Mouse (Mus musculus) heart, embryonic 11.5 days (tissue): Measurements from ENCODE around the gene Atg5. TPM values are rescaled to one million over a fixed set of nuclear protein-coding genes. Genes with fewer than 3 reads are reported as not detected.
A peak's percentile ranks its signal among the peaks of the same experiment; 100 is the strongest.

ENCODE experiments used
- ATAC-seq: fragments of 200-750 bp; cut with Nextera tagmentation; replicated peaks from 2 replicates; pipeline ENCODE4 v1.8.0; 2017; ENCODE audit warnings: moderate library complexity; ENCODE audit not compliant: insufficient number of reproducible peaks, low FRiP score, low TSS enrichment
- H3K27ac ChIP-seq: fragments of 300-500 bp; sonication (generic); 2 replicates; pipeline ENCODE4 v1.5.1; 2014; ENCODE audit warnings: mild to moderate bottlenecking, low read depth, low read length
- H3K27me3 ChIP-seq: fragments of 300-500 bp; sonication (generic); 2 replicates; pipeline ENCODE4 v1.6.1; 2014; ENCODE audit warnings: mild to moderate bottlenecking, low read length, mixed read lengths; ENCODE audit not compliant: control insufficient read depth, insufficient read depth
- H3K36me3 ChIP-seq: fragments of 300-500 bp; sonication (generic); 2 replicates; pipeline ENCODE4 v1.6.1; 2014; ENCODE audit warnings: mild to moderate bottlenecking, low read length, moderate library complexity, mixed read lengths; ENCODE audit not compliant: control insufficient read depth, insufficient read depth
- H3K4me1 ChIP-seq: fragments of 300-500 bp; sonication (generic); 2 replicates; pipeline ENCODE4 v1.6.1; 2014; ENCODE audit warnings: low read length; ENCODE audit not compliant: control insufficient read depth, insufficient read depth
- H3K4me2 ChIP-seq: fragments of 300-500 bp; sonication (generic); 2 replicates; pipeline ENCODE4 v1.6.1; 2014; ENCODE audit warnings: mild to moderate bottlenecking, moderate library complexity
- H3K4me3 ChIP-seq: fragments of 300-500 bp; sonication (generic); 2 replicates; pipeline ENCODE4 v1.5.1; 2014; ENCODE audit warnings: low read depth, low read length
- H3K9ac ChIP-seq: fragments of 300-500 bp; sonication (generic); 2 replicates; pipeline ENCODE4 v1.6.1; 2014; ENCODE audit warnings: mild to moderate bottlenecking, low read depth, low read length, moderate library complexity
- H3K9me3 ChIP-seq: fragments of 300-500 bp; sonication (generic); replicated peaks from 2 replicates; pipeline ENCODE4 v1.6.1; 2016; ENCODE audit warnings: low read length; ENCODE audit not compliant: control insufficient read depth
- WGBS: fragments of 180-500 bp; shearing (Covaris S2); extraction: QIAGEN DNeasy Blood & Tissue Kit; methylation state at CpG from one replicate; pipeline ENCODE4 v1.1.7; 2014; ENCODE audit not compliant: insufficient replicate concordance; 5-methylcytosine and 5-hydroxymethylcytosine counted together
- polyA plus RNA-seq: library from polyadenylated mRNA; unstranded; fragments of >200 nt; fragmentation: Nextera tagmentation; extraction: Ambion mirVana; gene quantifications from 2 replicates; pipeline ENCODE4 v1.2.1, GENCODE M21; 2014

Gene Atg5
- polyA plus RNA-seq, 1 experiment from 2014 or later, result 30.6 TPM

- Histone ChIP-seq H3K4me1 (peaks cover 15% of the 10 kb centered on the region), H3K9ac (peak overlapping the region; percentile 94), H3K4me3 (peak overlapping the region; percentile 95), H3K9me3 (no peaks in the 10 kb centered on the region), H3K36me3 (no peaks in the 10 kb centered on the region), H3K27me3 (no peaks in the 10 kb centered on the region), H3K27ac (peak overlapping the region; percentile 57), H3K4me2 (peak overlapping the region; percentile 86)
- ATAC-seq, result 0 out of 2 replicates have a peak, but pooled peaks have one; percentile 7
- 9% methylated on average over 11 of the region's 11 CpGs for WGBS
Measured at GRCm38 (mm10) chr10:44267426-44268142, 574 bp upstream of the Atg5 start.

GRCm38 (mm10) chr10:44269211-44269610 lies 1.1 kb downstream of the Atg5 start:
- Histone ChIP-seq H3K36me3 (no peaks in the 10 kb centered on the region), H3K9ac (peak overlapping the region; percentile 94), H3K27me3 (no peaks in the 10 kb centered on the region), H3K4me3 (peak overlapping the region; percentile 95), H3K9me3 (no peaks in the 10 kb centered on the region), H3K4me1 (peaks cover 15% of the 10 kb centered on the region), H3K27ac (no peak overlapping the region), H3K4me2 (peak overlapping the region; percentile 86)
- no peak for ATAC-seq
- WGBS, result 71% methylated on average over 2 of the region's 2 CpGs

GRCm38 (mm10) chr10:44282323-44282722 lies 14.2 kb downstream of the Atg5 start:
- ATAC-seq, result no peak
- no peak overlapping the region for H3K4me3 ChIP-seq
- WGBS, result 94% methylated on average over 1 of the region's 1 CpGs

GRCm38 (mm10) chr10:44285106-44285505 lies 16.9 kb downstream of the Atg5 start:
- 34% methylated on average over 1 of the region's 1 CpGs for WGBS
- Histone ChIP-seq H3K4me3 (no peak overlapping the region), H3K4me1 (0 out of 2 replicates have a peak, but pooled peaks cover 3% of the 10 kb centered on the region), H3K9ac (no peak overlapping the region), H3K4me2 (no peak overlapping the region), H3K27me3 (no peaks in the 10 kb centered on the region), H3K9me3 (no peaks in the 10 kb centered on the region), H3K36me3 (peaks cover 8% of the 10 kb centered on the region; the same call in 1 of the 2 replicates), H3K27ac (no peak overlapping the region)
- no peak for ATAC-seq

More at GRCm38 (mm10) chr10:44282323-44282722, 14.2 kb downstream of the Atg5 start:
- H3K4me1 ChIP-seq, result 0 out of 2 replicates have a peak, but pooled peaks cover 3% of the 10 kb centered on the region
- H3K9me3 ChIP-seq, result no peaks in the 10 kb centered on the region
- peaks cover 4% of the 10 kb centered on the region; the same call in 1 of the 2 replicates for H3K36me3 ChIP-seq
- no peak overlapping the region for H3K27ac ChIP-seq
- H3K9ac ChIP-seq, result no peak overlapping the region
- H3K27me3 ChIP-seq, result no peaks in the 10 kb centered on the region
- H3K4me2 ChIP-seq, result no peak overlapping the region

GRCm38 (mm10) chr10:44285935-44286334 lies 17.8 kb downstream of the Atg5 start:
- Histone ChIP-seq H3K4me1 (0 out of 2 replicates have a peak, but pooled peaks cover 3% of the 10 kb centered on the region), H3K27me3 (no peaks in the 10 kb centered on the region), H3K9me3 (no peaks in the 10 kb centered on the region), H3K4me2 (no peak overlapping the region), H3K9ac (no peak overlapping the region), H3K27ac (no peak overlapping the region), H3K36me3 (peaks cover 12% of the 10 kb centered on the region; the same call in 1 of the 2 replicates), H3K4me3 (no peak overlapping the region)
- no peak for ATAC-seq
- 83% methylated on average over 4 of the region's 4 CpGs for WGBS

- H3K4me2 ChIP-seq, result no peak overlapping the region
- peaks cover 12% of the 10 kb centered on the region; the same call in 1 of the 2 replicates for H3K36me3 ChIP-seq
- H3K4me3 ChIP-seq, result no peak overlapping the region
- ATAC-seq, result no peak
- no peak overlapping the region for H3K27ac ChIP-seq
- no peak overlapping the region for H3K9ac ChIP-seq
- no peaks in the 10 kb centered on the region for H3K9me3 ChIP-seq
- WGBS, result 91% methylated on average over 2 of the region's 2 CpGs
- no peaks in the 10 kb centered on the region for H3K4me1 ChIP-seq
- H3K27me3 ChIP-seq, result no peaks in the 10 kb centered on the region
Measured at GRCm38 (mm10) chr10:44290876-44291275, 22.7 kb downstream of the Atg5 start.

- H3K36me3 ChIP-seq, result 0 out of 2 replicates have a peak, but pooled peaks cover 8% of the 10 kb centered on the region
- H3K4me1 ChIP-seq, result no peaks in the 10 kb centered on the region
- no peak for ATAC-seq
- H3K4me2 ChIP-seq, result no peak overlapping the region
- H3K9ac ChIP-seq, result no peak overlapping the region
- no peaks in the 10 kb centered on the region for H3K9me3 ChIP-seq
- WGBS, result 55% methylated on average over 3 of the region's 3 CpGs
- H3K27ac ChIP-seq, result no peak overlapping the region
- no peaks in the 10 kb centered on the region for H3K27me3 ChIP-seq
- no peak overlapping the region for H3K4me3 ChIP-seq
Measured at GRCm38 (mm10) chr10:44292205-44292604, 24.0 kb downstream of the Atg5 start.

GRCm38 (mm10) chr10:44299165-44299564 lies 31.0 kb downstream of the Atg5 start:
- Histone ChIP-seq H3K4me2 (no peak overlapping the region), H3K9me3 (no peaks in the 10 kb centered on the region), H3K36me3 (no peaks in the 10 kb centered on the region), H3K4me1 (no peaks in the 10 kb centered on the region), H3K27me3 (no peaks in the 10 kb centered on the region), H3K4me3 (no peak overlapping the region), H3K9ac (no peak overlapping the region), H3K27ac (no peak overlapping the region)
- ATAC-seq, result no peak
- 85% methylated on average over 9 of the region's 9 CpGs for WGBS

GRCm38 (mm10) chr10:44300078-44300477 lies 31.9 kb downstream of the Atg5 start:
- Histone ChIP-seq H3K4me2 (no peak overlapping the region), H3K4me3 (no peak overlapping the region), H3K9ac (no peak overlapping the region), H3K27me3 (no peaks in the 10 kb centered on the region), H3K4me1 (no peaks in the 10 kb centered on the region), H3K36me3 (no peaks in the 10 kb centered on the region), H3K9me3 (no peaks in the 10 kb centered on the region), H3K27ac (no peak overlapping the region)
- ATAC-seq, result no peak
- 85% methylated on average over 4 of the region's 4 CpGs for whole genome bisulfite sequencing
